Mouse (Mus musculus): ENCODE results near the gene Grhpr. TPM values are rescaled to one million over a fixed set of nuclear protein-coding genes. Genes with fewer than 3 reads are reported as not detected.
"Not testable (repeated sequence)": the region's sequence is repeated elsewhere in the genome, so short reads cannot be mapped to it uniquely, and the experiment has no call there.

The Grhpr gene
- total RNA-seq, 1 experiment, result 38.2 TPM

DNA sequence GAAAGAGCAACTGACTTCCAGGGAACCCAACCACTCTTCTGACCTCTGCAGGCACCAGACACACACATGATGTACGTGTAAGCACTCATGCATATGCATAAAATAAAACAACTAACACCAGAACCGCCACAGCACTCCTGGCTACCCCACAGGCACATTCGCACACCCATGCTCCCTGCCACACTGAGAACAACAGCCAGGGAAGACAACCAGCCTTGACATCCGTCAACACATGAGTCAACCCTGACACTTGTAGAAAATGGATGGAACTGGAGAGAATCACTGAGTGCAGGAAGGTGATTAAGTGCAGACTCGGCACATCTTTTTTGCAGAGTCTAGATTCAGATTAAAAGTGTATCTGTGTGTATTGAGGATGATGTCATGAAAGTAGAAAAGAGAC, 55.4 kb downstream of the Grhpr start:
- no peak overlapping the region for H3K9ac ChIP-seq (ENCODE audit: insufficient read depth, low read depth, low read length, poor library complexity, severe bottlenecking)
- no peak for TF ChIP-seq HCFC1 (IDR thresholded peaks at IDR 0.05; ENCODE audit: borderline replicate concordance, insufficient read depth, low read length)
- TF ChIP-seq MAFK (IDR thresholded peaks at IDR 0.05; ENCODE audit: insufficient read depth, low read depth, low read length), result no peak
- no peak for TF ChIP-seq CHD2 (IDR thresholded peaks at IDR 0.05; ENCODE audit: low read depth, low read length)
- TF ChIP-seq ZNF384 (IDR thresholded peaks at IDR 0.05; ENCODE audit: low read depth, low read length), result no peak
- TF ChIP-seq ZC3H11A (IDR thresholded peaks at IDR 0.05; ENCODE audit: borderline replicate concordance, low read depth, low read length), result no peak
- peaks cover 17% of the 10 kb centered on the region for H3K36me3 ChIP-seq (ENCODE audit: control insufficient read depth, insufficient read depth, low read length, poor library complexity, severe bottlenecking)
- no peaks in the 10 kb centered on the region for H3K9me3 ChIP-seq (ENCODE audit: control insufficient read depth, insufficient read depth, low read depth, low read length)
- no peaks in the 10 kb centered on the region for H3K4me1 ChIP-seq (ENCODE audit: control insufficient read depth in 2 of 2, insufficient read depth in 2 of 2, low read length in 2 of 2, poor library complexity in 1 of 2)
- H3K27ac ChIP-seq (ENCODE audit: insufficient read depth, low read depth, low read length, poor library complexity, severe bottlenecking), result no peak overlapping the region
- H3K4me3 ChIP-seq (ENCODE audit: insufficient read depth in 1 of 2, low read depth in 1 of 2, low read length in 2 of 2, poor library complexity in 1 of 2, severe bottlenecking in 1 of 2), result no peak overlapping the region
- in situ Hi-C loops (cut with MboI; ENCODE audit: low sequenced_read_pairs in 2 of 2, unreplicated experiment in 2 of 2), result no loop called here
- no peak for DNase-seq (ENCODE audit: low read depth, low spot score)

GRCm38 (mm10) chr4:45037455-45038410, 56.5 kb downstream of the Grhpr start:
- H3K9ac ChIP-seq (ENCODE audit: insufficient read depth, low read depth, low read length, poor library complexity, severe bottlenecking), result no peak overlapping the region
- no peaks in the 10 kb centered on the region for H3K9me3 ChIP-seq (ENCODE audit: control insufficient read depth, insufficient read depth, low read depth, low read length)
- no peak overlapping the region for H3K4me3 ChIP-seq (ENCODE audit: insufficient read depth in 1 of 2, low read depth in 1 of 2, low read length in 2 of 2, poor library complexity in 1 of 2, severe bottlenecking in 1 of 2)
- in situ Hi-C loops (cut with MboI; ENCODE audit: low sequenced_read_pairs in 2 of 2, unreplicated experiment in 2 of 2), result no loop called here
- TF ChIP-seq ZNF384 (IDR thresholded peaks at IDR 0.05; ENCODE audit: low read depth, low read length), result no peak
- no peak for TF ChIP-seq ZC3H11A (IDR thresholded peaks at IDR 0.05; ENCODE audit: borderline replicate concordance, low read depth, low read length)
- no peak for TF ChIP-seq HCFC1 (IDR thresholded peaks at IDR 0.05; ENCODE audit: borderline replicate concordance, insufficient read depth, low read length)
- no peak for TF ChIP-seq MAFK (IDR thresholded peaks at IDR 0.05; ENCODE audit: insufficient read depth, low read depth, low read length)
- no peak for TF ChIP-seq CHD2 (IDR thresholded peaks at IDR 0.05; ENCODE audit: low read depth, low read length)
- no peak overlapping the region for H3K27ac ChIP-seq (ENCODE audit: insufficient read depth, low read depth, low read length, poor library complexity, severe bottlenecking)
- H3K36me3 ChIP-seq (ENCODE audit: control insufficient read depth, insufficient read depth, low read length, poor library complexity, severe bottlenecking), result peaks cover 6% of the 10 kb centered on the region
- H3K4me1 ChIP-seq (ENCODE audit: control insufficient read depth in 2 of 2, insufficient read depth in 2 of 2, low read length in 2 of 2, poor library complexity in 1 of 2), result no peaks in the 10 kb centered on the region
- no peak for DNase-seq (ENCODE audit: low read depth, low spot score)

DNA sequence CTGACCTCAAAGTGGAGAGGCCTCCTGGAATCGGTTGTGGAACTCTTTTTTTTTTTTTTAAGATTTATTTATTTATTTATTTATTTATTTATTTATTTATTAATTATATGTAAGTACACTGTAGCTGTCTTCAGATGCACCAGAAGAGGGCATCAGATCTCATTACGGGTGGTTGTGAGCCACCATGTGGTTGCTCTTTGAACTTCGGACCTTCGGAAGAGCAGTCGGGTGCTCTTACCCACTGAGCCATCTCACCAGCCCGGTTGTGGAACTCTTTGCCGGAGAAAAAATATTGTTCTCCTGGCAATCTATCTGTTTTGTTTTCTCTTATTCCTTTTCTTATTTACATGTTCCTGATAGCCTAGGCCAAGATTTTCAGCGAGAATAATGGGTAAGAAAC, 57.7 kb downstream of the Grhpr start:
- H3K4me3 ChIP-seq (ENCODE audit: insufficient read depth in 1 of 2, low read depth in 1 of 2, low read length in 2 of 2, poor library complexity in 1 of 2, severe bottlenecking in 1 of 2); H3K27ac ChIP-seq (ENCODE audit: insufficient read depth, low read depth, low read length, poor library complexity, severe bottlenecking); H3K9ac ChIP-seq (ENCODE audit: insufficient read depth, low read depth, low read length, poor library complexity, severe bottlenecking); H3K36me3 ChIP-seq (ENCODE audit: control insufficient read depth, insufficient read depth, low read length, poor library complexity, severe bottlenecking); H3K9me3 ChIP-seq (ENCODE audit: control insufficient read depth, insufficient read depth, low read depth, low read length); in situ Hi-C loops (cut with MboI; ENCODE audit: low sequenced_read_pairs in 2 of 2, unreplicated experiment in 2 of 2); H3K4me1 ChIP-seq (ENCODE audit: control insufficient read depth in 2 of 2, insufficient read depth in 2 of 2, low read length in 2 of 2, poor library complexity in 1 of 2); DNase-seq (ENCODE audit: low read depth, low spot score): not testable (repeated sequence)

- H3K9ac ChIP-seq (ENCODE audit: insufficient read depth, low read depth, low read length, poor library complexity, severe bottlenecking); H3K4me1 ChIP-seq (ENCODE audit: control insufficient read depth in 2 of 2, insufficient read depth in 2 of 2, low read length in 2 of 2, poor library complexity in 1 of 2); H3K36me3 ChIP-seq (ENCODE audit: control insufficient read depth, insufficient read depth, low read length, poor library complexity, severe bottlenecking); H3K27ac ChIP-seq (ENCODE audit: insufficient read depth, low read depth, low read length, poor library complexity, severe bottlenecking); H3K9me3 ChIP-seq (ENCODE audit: control insufficient read depth, insufficient read depth, low read depth, low read length); DNase-seq (ENCODE audit: low read depth, low spot score); H3K4me3 ChIP-seq (ENCODE audit: insufficient read depth in 1 of 2, low read depth in 1 of 2, low read length in 2 of 2, poor library complexity in 1 of 2, severe bottlenecking in 1 of 2); in situ Hi-C loops (cut with MboI; ENCODE audit: low sequenced_read_pairs in 2 of 2, unreplicated experiment in 2 of 2): not testable (repeated sequence)
Measured at GRCm38 (mm10) chr4:45039546-45039945, 58.4 kb downstream of the Grhpr start.

Other genes with a start within 250 kb of the Grhpr start
- gene Zcchc7, start 225.5 kb upstream of the Grhpr start, total RNA-seq (2012; rRNA removed), result 24.5 and 25.1 TPM in 2 replicates
- gene Zbtb5, start 31.0 kb downstream of the Grhpr start, total RNA-seq (2012; rRNA removed), result 8.2 and 8.3 TPM in 2 replicates
- gene Polr1e, start 37.2 kb downstream of the Grhpr start, total RNA-seq (2012; rRNA removed), result 27.3 and 33.0 TPM in 2 replicates
- gene Fbxo10, start 103.2 kb downstream of the Grhpr start, total RNA-seq (2012; rRNA removed), result 3.3 and 4.2 TPM in 2 replicates
- 237 and 275 TPM in 2 replicates for gene Tomm5, start 126.7 kb downstream of the Grhpr start, total RNA-seq (2012; rRNA removed)
- gene Frmpd1, start 203.5 kb downstream of the Grhpr start, total RNA-seq (2012; rRNA removed), result 0.74 and 1.3 TPM in 2 replicates

Data from ES-E14 (cell line).